8 mouse cellular contexts compared by ENCODE assay signal in genomic region chr7:90132322-90132721, GRCm38 (mm10). TPM values are rescaled to one million over a fixed set of nuclear protein-coding genes. Genes with fewer than 3 reads are reported as not detected.
DNase-seq lines count a peak whose midpoint lies in the region; ATAC-seq and TF ChIP-seq lines count a peak whose summit lies in the region.

No protein-coding gene starts in this region.

- ATAC-seq in forebrain, embryonic 13.5 days = no peak
- no peak for ATAC-seq in liver, embryonic 14.5 days (ENCODE audit: insufficient read depth)

- peak overlapping the region; percentile 85 for H3K4me3 ChIP-seq in heart, embryonic 10.5 days
- H3K4me3 ChIP-seq in forebrain, embryonic 13.5 days = peak overlapping the region; percentile 94
- H3K4me3 ChIP-seq in liver, embryonic 14.5 days (ENCODE audit: insufficient read depth in 1 of 2, low read depth in 2 of 2, low read length in 2 of 2) = peak overlapping the region; percentile 84 to 98

- H3K9ac ChIP-seq in forebrain, embryonic 13.5 days = peak overlapping the region; percentile 97
- peak overlapping the region; percentile 91 for H3K9ac ChIP-seq in liver, embryonic 14.5 days (replicated peaks)

- peaks cover 7% of the 10 kb centered on the region for H3K4me1 ChIP-seq in heart, embryonic 10.5 days
- H3K4me1 ChIP-seq in forebrain, embryonic 13.5 days = peaks cover 29% of the 10 kb centered on the region
- peaks cover 35 to 36% of the 10 kb centered on the region in 2 experiments for H3K4me1 ChIP-seq in liver, embryonic 14.5 days (replicated peaks; ENCODE audit: control insufficient read depth in 2 of 2, insufficient read depth in 2 of 2, low read length in 1 of 2)

- no peak for TF ChIP-seq EP300 in liver, embryonic 14.5 days (IDR thresholded peaks at IDR 0.05; ENCODE audit: low read depth)

- H3K27me3 ChIP-seq in heart, embryonic 10.5 days (ENCODE audit: insufficient read depth, poor library complexity, severe bottlenecking) = no peaks in the 10 kb centered on the region
- H3K27me3 ChIP-seq in forebrain, embryonic 13.5 days = no peaks in the 10 kb centered on the region
- H3K27me3 ChIP-seq in liver, embryonic 14.5 days (ENCODE audit: control insufficient read depth, insufficient read depth, low read length) = no peaks in the 10 kb centered on the region

- H3K4me2 ChIP-seq in forebrain, embryonic 13.5 days = peak overlapping the region; percentile 90
- H3K4me2 ChIP-seq in liver, embryonic 14.5 days (ENCODE audit: low read depth) = peak overlapping the region; percentile 69

- no peak for DNase-seq in heart, embryonic 10.5 days (ENCODE audit: low spot score)
- DNase-seq in heart, postnatal 10 days = no peak
- DNase-seq in CD4-positive helper T cell, adult 2 months (ENCODE audit: low read depth, low spot score) = peak; percentile 37
- DNase-seq in liver, embryonic 14.5 days (ENCODE audit: low read depth in 3 of 3, low spot score in 3 of 3) = no peak
- no peak for DNase-seq in thymus, postnatal 25 days
- no peak for DNase-seq in frontal cortex, postnatal 36 days (ENCODE audit: low spot score in 2 of 2)
- DNase-seq in cerebellum, adult 11-12 months = no peak

- H3K27ac ChIP-seq in heart, embryonic 10.5 days = peak overlapping the region; percentile 98
- no peak overlapping the region for H3K27ac ChIP-seq in forebrain, embryonic 13.5 days
- peak overlapping the region; percentile 92 for H3K27ac ChIP-seq in liver, embryonic 14.5 days

- TF ChIP-seq CTCF in liver, embryonic 14.5 days (IDR thresholded peaks at IDR 0.05; ENCODE audit: low read depth) = no peak

- H3K36me3 ChIP-seq in heart, embryonic 10.5 days = no peaks in the 10 kb centered on the region
- no peaks in the 10 kb centered on the region for H3K36me3 ChIP-seq in forebrain, embryonic 13.5 days (ENCODE audit: poor library complexity, severe bottlenecking)
- peaks cover 6% of the 10 kb centered on the region for H3K36me3 ChIP-seq in liver, embryonic 14.5 days (replicated peaks; ENCODE audit: control insufficient read depth, insufficient read depth, low read depth)

- no peaks in the 10 kb centered on the region for H3K9me3 ChIP-seq in heart, embryonic 10.5 days
- no peaks in the 10 kb centered on the region for H3K9me3 ChIP-seq in forebrain, embryonic 13.5 days (replicated peaks)
- no peaks in the 10 kb centered on the region for H3K9me3 ChIP-seq in liver, embryonic 14.5 days (ENCODE audit: control insufficient read depth, low read length)

- intact Hi-C loops in heart, postnatal 10 days (cut with DNase I) = no loop called here

- WGBS in heart, embryonic 10.5 days = 53% methylated on average over 3 of the region's 3 CpGs
- 70% methylated on average over 3 of the region's 3 CpGs for WGBS in forebrain, embryonic 13.5 days
- 22% methylated on average over 3 of the region's 3 CpGs for WGBS in liver, embryonic 14.5 days (ENCODE audit: insufficient replicate concordance)

RNA-seq across cellular contexts. Expression of gene Picalm, which starts 2.3 kb away (rescaled TPM):
- polyA plus RNA-seq in heart, embryonic 10.5 days (2016; fragmentation: Nextera tagmentation; extraction: Ambion mirVana) = 29.5 and 29.8 TPM in 2 replicates
- 100 to 1,000 TPM; 218 to 284 TPM for total RNA-seq in heart, postnatal 10 days (2021)
- 36.6 and 40.9 TPM in 2 replicates for polyA plus RNA-seq in forebrain, embryonic 13.5 days (2015; fragmentation: Nextera tagmentation; extraction: Ambion mirVana)
- polyA plus RNA-seq in liver, embryonic 14.5 days (2012; rRNA removed) = 97.1 and 138 TPM in 2 replicates
- 61.5 and 63.2 TPM in 2 replicates for polyA plus RNA-seq in liver, embryonic 14.5 days (2014; fragmentation: Nextera tagmentation; extraction: Ambion mirVana)
